Mouse (Mus musculus) CD8-positive naive resting alpha-beta T cell, adult 57 days (primary cell): ENCODE results near the gene Phgr1. TPM values are rescaled to one million over a fixed set of nuclear protein-coding genes. Genes with fewer than 3 reads are reported as not detected.

Source experiments
- total RNA-seq: library from RNA; stranded (reverse); gene quantifications from one replicate; pipeline ENCODE4 v1.2.4, GENCODE M21; 2023

The Phgr1 gene
- not detected for total RNA-seq

DNA sequence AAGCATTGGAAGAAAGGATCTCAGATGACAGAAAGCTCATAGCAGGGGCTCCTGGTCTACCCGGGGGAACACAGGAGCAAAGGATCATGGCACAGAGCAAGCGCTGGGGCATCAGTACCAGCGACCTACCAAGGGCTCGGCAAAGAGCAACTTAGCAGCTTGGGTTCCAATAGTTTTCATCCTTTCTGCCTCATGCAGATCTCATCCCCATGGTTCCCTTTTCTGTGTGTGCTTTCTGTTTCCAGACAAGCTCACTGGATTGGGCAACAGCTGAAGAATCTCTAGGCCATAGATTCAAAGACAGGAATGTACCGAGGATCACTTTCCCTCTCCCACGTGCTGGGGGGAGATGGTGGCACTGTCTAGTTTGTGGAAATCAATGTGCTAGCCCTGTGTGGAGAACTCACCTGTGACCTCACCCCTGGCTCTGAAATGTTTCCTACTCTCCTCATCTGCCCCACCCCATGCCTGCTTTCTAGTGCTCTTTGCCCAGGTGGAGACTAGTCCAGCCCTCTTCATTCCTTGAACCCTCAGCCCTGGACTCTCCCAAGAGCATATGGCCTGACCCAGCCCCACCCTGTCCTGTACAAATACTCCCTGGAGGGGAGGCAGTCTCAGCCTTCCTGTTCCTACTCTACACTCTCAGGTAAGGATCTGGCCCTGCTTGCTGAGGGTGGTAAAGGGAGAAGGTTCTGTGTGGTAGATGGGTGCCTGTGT lies at the start of gene Phgr1:
Gene Phgr1, plus strand, starts transcription at position 612 of the 717 bp plus-strand sequence.

DNA sequence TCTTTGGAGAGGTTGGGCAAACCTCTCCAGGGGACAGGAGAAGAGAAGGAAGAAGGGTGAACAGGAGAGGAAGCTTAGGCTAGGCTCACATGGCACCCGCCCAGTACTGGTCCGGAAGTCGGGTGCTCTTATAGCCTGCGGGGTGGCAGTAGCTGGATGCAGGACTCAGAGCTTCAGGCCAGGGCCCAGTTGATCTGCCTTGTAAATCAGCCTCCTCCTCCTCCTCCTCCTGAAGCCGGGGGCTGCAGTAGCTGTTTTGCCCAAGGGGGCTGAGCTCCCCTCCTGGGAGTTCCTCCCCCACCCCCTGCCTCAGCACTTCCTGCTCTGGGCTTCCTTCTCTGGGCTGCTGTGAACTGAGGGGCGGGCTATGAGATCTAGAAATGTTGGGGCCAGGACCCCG lies 44.2 kb upstream of the Phgr1 start, which contains the start of gene Plcb2:
Gene Plcb2, minus strand, starts transcription at position 102 of the 400 bp plus-strand sequence.

DNA sequence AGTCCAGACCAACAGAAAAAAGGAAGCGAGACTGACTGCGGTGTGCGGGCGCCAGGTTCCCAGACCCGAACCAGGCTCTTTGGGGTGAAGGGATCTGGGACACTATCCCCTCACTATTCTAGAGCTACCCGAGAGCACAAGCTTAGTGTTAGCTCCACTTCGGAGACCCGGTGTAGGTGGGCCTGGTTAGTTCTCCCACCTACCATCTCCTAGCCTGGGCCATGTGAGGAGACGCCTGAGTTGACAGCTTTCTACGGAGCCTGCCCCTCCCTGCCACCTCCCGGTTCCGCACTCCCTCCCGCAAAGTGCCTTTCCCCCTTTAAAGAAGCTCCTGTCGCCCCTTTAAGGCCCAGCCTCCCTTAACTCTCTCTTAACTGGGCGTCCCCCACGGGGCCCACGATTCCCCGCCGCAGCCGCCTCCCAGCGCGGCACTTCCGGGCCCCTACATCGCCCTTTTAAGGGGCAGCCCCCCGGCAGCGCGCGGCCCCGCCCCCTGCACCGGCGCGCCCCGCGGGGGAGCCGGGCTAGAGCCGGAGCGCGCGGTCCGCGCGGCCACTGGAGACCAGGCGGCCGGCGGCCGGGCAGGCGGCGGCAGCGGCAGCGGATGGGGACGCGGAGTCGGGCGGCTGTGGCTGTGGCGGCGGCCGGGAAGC lies 27.2 kb upstream of the Phgr1 start, which contains the start of gene Inafm2:
Gene Inafm2, plus strand, starts transcription at position 527 of the 653 bp plus-strand sequence.

DNA sequence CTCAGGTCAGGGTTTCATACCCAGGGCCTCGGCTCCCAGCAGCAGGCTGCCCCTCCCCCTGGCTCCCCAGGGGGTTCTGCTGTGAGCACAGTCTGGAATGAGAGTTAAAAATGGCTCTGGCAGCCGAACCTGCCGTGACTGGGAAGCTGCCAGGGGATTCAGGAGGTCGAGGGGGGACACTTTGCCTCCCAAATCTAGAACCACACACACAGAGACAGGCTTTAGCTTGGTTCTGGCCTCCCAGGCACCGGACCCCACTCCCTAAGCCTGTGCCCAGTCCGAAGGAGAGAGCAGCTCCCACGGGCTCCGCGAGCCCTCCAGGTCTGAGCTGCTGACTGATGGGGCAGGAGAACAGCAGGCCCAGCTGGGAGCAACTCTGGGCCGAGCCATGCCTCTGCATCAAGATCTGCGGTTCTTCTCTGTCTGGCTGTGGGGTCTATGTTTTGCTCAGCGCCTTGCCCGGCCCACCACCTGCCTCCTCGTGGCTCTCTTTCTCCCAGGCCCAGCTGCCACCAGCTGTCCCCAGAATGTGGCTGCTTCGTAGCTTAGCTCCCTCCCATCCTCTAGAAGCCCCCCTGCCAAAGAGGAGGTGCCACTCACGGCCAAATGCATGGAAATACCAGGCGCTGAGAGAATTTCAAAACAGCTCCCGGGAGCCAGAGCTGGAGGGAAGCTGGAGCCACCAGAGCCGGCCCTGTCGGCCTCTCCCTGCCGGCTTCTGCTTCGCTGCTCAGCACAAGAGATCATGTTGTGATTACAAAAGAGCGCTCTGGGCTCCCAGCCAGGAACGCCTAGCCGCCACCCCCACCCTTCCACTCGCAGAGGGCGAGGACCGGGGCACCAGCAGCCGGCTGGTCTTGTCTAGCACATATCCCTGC lies 10.4 kb upstream of the Phgr1 start, which contains the start of gene Ccdc9b:
Gene Ccdc9b, minus strand, starts transcription at position 756 of the 878 bp plus-strand sequence.

DNA sequence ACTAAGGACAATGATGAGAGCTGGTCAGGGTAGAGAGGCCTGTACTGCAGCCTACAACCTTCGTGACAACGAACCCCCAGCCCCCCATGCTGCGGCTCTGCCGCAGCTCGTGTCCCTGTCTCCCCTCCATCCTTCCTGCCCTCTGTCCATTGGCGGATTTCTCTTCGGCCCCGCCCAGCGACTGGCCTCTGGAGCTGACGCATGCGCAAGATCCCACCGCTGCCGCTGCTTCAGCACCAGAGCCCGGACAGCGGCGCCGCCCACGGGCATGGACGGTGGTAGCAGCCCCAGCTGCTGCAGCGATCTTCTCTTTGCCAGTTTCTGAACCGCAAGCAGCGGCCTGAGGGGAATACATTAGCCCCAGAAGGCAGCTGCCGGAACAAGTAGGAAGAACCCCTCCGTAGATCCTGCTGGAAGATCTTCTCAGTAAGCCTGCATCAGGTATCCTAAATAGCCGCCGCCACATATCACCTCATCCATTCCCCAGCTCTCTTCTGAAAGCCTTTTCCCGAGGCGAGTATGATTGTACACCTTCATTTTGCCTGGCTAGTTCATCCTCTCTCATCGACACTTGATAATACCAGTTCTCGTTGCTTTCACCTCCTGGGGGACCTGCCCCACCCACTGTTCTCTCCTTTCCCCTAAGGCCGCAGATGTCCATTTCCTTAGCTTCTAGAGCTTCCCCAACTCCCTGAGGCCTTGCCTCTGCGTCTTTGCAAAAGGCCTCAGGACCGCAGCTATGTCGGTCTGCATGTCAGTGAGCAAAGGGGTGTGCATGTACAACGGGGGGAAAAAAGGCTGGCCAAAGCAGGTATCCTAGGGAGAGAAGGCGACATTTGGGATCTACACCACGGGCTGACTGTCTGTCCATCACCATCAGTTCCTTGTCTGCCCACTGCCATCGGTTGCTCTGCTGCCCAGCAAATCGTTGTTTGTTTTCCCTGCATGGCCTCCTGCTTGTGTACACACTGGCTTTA lies 7.2 kb downstream of the Phgr1 start, which contains the start of gene Disp2:
Gene Disp2, plus strand, starts transcription at position 216 of the 977 bp plus-strand sequence.

DNA sequence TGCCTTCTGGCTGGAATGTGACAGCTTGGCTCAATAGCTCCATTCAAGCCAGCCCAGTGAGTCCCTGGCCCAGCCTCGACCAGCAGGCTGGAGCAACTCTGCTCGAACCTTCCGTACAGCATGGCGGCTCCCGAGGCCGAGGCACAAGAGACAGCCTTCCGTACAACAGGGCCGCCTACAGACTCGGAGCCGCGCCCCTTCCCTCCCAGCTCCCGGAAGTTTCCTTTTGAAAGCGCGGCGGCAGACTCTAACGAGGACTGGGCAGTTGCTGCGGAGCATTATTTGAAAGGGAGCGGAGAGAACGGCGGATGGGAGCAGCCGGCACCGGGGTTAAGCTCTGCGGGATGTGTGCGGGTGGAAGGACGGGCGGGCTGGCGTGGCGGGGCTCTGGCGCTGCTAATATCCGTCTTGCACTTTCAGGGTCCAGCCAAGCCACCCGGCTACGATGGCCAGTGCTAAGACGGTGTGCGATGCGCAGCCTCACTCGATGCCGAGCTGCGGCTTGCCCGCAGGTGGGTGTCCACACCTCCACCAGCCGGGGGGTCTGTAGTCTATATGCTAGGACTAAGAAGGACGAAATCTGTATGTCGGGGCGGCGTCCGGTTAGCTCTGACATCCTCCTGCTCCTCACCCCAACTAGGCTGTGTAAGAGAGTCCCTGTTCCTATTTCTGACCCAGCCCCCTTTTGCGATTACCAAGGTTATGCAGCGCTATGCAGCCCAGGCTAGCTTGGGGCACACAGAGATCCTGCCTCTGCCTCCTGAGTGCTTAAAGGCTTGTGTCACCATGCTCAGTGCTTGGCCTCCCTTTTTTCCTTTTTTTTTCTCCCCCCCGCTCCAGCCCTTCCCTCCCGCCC lies 41.6 kb downstream of the Phgr1 start, which contains the start of gene Knstrn:
Gene Knstrn, plus strand, starts transcription at position 23 of the 856 bp plus-strand sequence.

Other genes with a start within 250 kb of the Phgr1 start
- gene Bmf, start 223.1 kb upstream of the Phgr1 start, total RNA-seq: 8.6 TPM
- gene Bub1b, start 174.6 kb upstream of the Phgr1 start, total RNA-seq: 2.8 TPM
- 2.0 TPM for gene Pak6, start 109.5 kb upstream of the Phgr1 start, total RNA-seq
- 0.34 TPM for gene Ankrd63, start 68.8 kb upstream of the Phgr1 start, total RNA-seq
- gene Plcb2, start 44.3 kb upstream of the Phgr1 start, total RNA-seq: 110 TPM
- 18.9 TPM for gene Inafm2, start 27.0 kb upstream of the Phgr1 start, total RNA-seq
- not detected for gene Ccdc9b, start 10.1 kb upstream of the Phgr1 start, total RNA-seq
- gene Disp2, start 7.0 kb downstream of the Phgr1 start, total RNA-seq: not detected
- 9.4 TPM for gene Knstrn, start 41.2 kb downstream of the Phgr1 start, total RNA-seq
- gene Ivd, start 89.2 kb downstream of the Phgr1 start, total RNA-seq: 80.7 TPM
- gene Bahd1, start 127.6 kb downstream of the Phgr1 start, total RNA-seq: 41.1 TPM
- 2.6 TPM for gene Chst14, start 153.7 kb downstream of the Phgr1 start, total RNA-seq